Mouse (Mus musculus) naive thymus-derived CD4-positive, alpha-beta T cell, adult 2 months (primary cell): ENCODE data around the gene Umps.

Experiments
- DNase-seq: peaks from one replicate; pipeline ENCODE4 v3.0.0-alpha.2; 2011; ENCODE audit warnings: low read depth

Umps gene

GRCm38 (mm10) chr16:33966538-33967282 lies at the start of gene Umps:
Umps (minus strand) TSS chr16:33967038.
- DNase-seq = peak; percentile 87

- no peak for DNase-seq
Measured at GRCm38 (mm10) chr16:34011991-34012845, 45.4 kb upstream of the Umps start.

GRCm38 (mm10) chr16:34009567-34009966 lies 42.7 kb upstream of the Umps start:
- no peak for DNase-seq

GRCm38 (mm10) chr16:34005986-34006385 lies 39.1 kb upstream of the Umps start:
- no peak for DNase-seq

- no peak for DNase-seq
Measured at GRCm38 (mm10) chr16:34004128-34004578, 37.3 kb upstream of the Umps start.

- DNase-seq = no peak
Measured at GRCm38 (mm10) chr16:34003566-34004127, 36.8 kb upstream of the Umps start.

GRCm38 (mm10) chr16:34000715-34001114 lies 33.9 kb upstream of the Umps start:
- no peak for DNase-seq

GRCm38 (mm10) chr16:33999388-33999787 lies 32.5 kb upstream of the Umps start:
- peak; percentile 43 for DNase-seq

GRCm38 (mm10) chr16:33998011-33998410 lies 31.2 kb upstream of the Umps start:
- DNase-seq = no peak

- peak; percentile 80 for DNase-seq
Measured at GRCm38 (mm10) chr16:33996030-33996429, 29.2 kb upstream of the Umps start.

GRCm38 (mm10) chr16:33995496-33995895 lies 28.7 kb upstream of the Umps start:
- no peak for DNase-seq

- no peak for DNase-seq
Measured at GRCm38 (mm10) chr16:33994321-33994720, 27.5 kb upstream of the Umps start.

GRCm38 (mm10) chr16:33990712-33991111 lies 23.9 kb upstream of the Umps start:
- no peak for DNase-seq

GRCm38 (mm10) chr16:33989106-33989505 lies 22.3 kb upstream of the Umps start:
- no peak for DNase-seq

- DNase-seq = peak; percentile 81
Measured at GRCm38 (mm10) chr16:33988358-33989012, 21.6 kb upstream of the Umps start.

GRCm38 (mm10) chr16:33986993-33987392 lies 20.2 kb upstream of the Umps start:
- no peak for DNase-seq

GRCm38 (mm10) chr16:33985372-33985771 lies 18.5 kb upstream of the Umps start:
- no peak for DNase-seq

- no peak for DNase-seq
Measured at GRCm38 (mm10) chr16:33983712-33984111, 16.9 kb upstream of the Umps start.

GRCm38 (mm10) chr16:33979855-33980254 lies 13.0 kb upstream of the Umps start:
- no peak for DNase-seq

- DNase-seq = no peak
Measured at GRCm38 (mm10) chr16:33967283-33967640, 424 bp upstream of the Umps start.

- peak; percentile 58 for DNase-seq
Measured at GRCm38 (mm10) chr16:33965878-33966537, 830 bp downstream of the Umps start.

- DNase-seq = no peak
Measured at GRCm38 (mm10) chr16:33963509-33963908, 3.3 kb downstream of the Umps start.
